1 mouse cellular context compared by ENCODE assay signal in genomic region chr13:19652405-19652804, GRCm38 (mm10).
TF ChIP-seq lines count a peak whose summit lies in the region.

No protein-coding gene starts in this region.

TF ChIP-seq in MEL, 35 proteins besides CTCF, POLR2A, EP300 and RAD21 (continued from another document):
- TF ChIP-seq KAT2A (conservative IDR thresholded peaks at IDR 0.05; ENCODE audit: low read depth, low read length) (no peak), HCFC1 (IDR thresholded peaks at IDR 0.05; ENCODE audit: low read depth, low read length) (no peak), ZKSCAN1 (IDR thresholded peaks at IDR 0.05; ENCODE audit: low read depth, low read length) (no peak), MAZ (IDR thresholded peaks at IDR 0.05; ENCODE audit: low read depth, low read length) (no peak), ETS1 (IDR thresholded peaks at IDR 0.05; ENCODE audit: low read depth, low read length) (no peak)
